Mouse (Mus musculus) urinary bladder, postnatal 14 days (tissue): ENCODE measurements around the gene Kin.

Source experiments
- DNase-seq: peaks from one replicate; pipeline ENCODE4 v3.0.0; 2021; ENCODE audit warnings: low spot score

Kin gene

DNA sequence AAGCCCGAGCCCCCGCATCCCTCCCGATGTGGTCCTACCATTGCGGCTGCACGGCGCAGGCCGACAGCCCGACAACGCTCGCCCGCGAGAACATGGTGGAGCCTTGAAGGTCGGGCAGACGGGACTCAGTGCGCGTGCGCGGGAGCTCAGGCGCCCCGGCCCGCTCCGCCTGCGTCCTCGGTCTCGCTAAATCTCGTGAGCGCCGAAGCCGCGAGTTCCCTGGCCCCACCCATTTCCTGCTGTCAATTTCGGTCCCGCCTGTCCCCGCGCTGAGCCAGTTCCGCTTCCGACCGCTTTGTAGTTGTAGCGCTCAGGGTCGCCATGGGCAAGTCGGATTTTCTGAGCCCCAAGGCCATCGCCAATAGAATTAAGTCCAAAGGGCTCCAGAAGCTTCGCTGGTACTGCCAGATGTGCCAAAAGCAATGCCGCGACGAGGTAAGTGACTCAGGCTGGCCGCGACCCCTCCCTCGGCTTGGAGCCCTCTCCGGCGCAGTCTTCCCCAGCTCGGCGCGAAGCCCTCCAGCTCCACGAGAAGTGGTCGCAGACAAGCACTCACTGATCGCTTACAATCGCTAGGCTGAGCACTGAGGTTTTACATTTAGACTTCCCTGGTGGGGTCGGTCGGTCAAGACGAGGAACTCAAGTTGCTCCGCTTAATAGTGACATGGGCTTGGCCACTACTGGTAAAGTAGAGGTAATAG is at the start of gene Kin, which contains the start of gene Atp5c1:
Kin (plus strand) TSS at position 284 of the 701 bp plus-strand sequence.
Atp5c1 (minus strand) TSS at position 201 of the 701 bp plus-strand sequence.
- peak; percentile 97 for DNase-seq

- DNase-seq: no peak
Observed at GRCm38 (mm10) chr2:10033684-10034083, 46.7 kb upstream of the Kin start.

- DNase-seq: no peak
Observed at GRCm38 (mm10) chr2:10034976-10035375, 45.4 kb upstream of the Kin start.

- DNase-seq: peak; percentile 22
Observed at GRCm38 (mm10) chr2:10047758-10048436, 32.5 kb upstream of the Kin start.

DNA sequence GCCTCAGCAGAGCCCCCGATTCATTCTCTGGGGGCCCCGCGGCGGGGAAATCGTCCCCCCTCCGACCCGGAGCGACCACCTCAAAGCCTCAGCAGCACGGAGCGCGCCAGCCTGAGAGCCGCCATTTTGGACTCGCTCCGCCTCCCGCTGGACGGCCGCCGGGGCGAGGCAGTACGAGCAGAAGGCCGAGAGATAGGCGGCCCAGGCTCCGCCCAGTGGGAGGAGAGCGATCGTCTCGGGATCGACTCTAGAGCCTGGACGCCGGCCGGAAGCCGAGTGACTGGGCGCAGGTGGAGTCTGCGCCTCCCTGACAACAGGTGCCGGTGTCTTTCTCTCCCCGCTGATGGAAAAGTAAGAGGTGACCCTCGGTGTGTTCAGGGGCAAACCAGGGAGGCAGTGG is 31.9 kb upstream of the Kin start, which contains the start of gene Taf3:
Taf3 (minus strand) TSS at position 136 of the 400 bp plus-strand sequence.
- peak; percentile 95 for DNase-seq

DNA sequence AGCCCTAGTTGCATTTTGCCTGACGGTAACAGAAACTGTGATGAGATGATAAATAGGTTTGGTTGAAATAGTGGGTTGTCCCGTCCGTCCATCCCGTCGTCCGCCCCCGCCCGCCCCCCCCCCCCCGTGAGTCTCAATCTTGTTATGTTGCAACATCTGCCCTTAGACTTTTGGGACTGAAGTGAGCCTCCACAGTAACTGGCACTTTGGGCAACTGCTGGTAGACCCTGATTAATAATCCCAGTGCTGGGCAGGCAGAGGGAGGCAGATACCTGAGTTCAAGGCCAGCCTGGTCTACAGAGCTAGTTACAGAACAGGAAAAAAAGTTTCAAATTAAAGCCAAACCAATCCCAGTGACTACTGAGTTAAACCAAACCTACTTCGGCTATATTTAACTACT is 30.9 kb upstream of the Kin start:
- no peak for DNase-seq

DNA sequence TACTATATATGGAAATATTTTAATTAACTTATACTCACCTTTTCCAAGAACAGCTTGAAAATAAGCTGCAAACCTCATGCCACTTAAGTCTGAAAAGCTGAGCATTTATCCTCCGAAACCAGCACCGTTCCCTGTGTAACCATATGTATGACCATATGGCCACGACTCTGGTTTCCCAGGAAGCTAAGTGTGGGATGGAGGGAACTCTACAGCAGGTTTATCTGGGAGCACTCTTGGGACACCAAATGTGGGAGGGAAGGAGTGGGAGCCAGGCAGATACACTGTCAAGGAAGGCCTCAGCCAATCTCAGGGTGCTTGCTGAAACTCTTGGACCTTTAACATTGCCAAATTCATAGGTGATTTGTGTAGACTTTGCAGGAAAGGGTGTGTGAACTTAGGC is 29.5 kb upstream of the Kin start:
- no peak for DNase-seq

DNA sequence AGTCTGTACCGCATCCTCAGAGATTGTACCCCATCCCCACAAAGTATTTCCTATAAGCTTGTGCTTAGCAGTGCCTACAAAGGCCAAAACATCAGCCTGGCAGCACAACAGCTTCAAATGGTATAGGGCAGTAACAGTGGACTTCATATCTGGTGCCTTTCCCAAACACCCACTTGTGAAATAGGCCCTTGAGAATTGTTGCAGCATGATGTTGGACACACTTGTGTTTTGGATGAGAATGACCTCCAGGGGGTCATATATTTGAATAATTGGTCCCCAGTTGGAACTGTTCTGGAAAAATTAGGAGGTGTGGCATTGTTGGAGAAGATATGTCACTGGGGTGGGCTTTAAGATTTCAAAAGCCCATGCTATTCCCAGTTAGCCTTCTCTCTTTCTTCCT is 28.4 kb upstream of the Kin start:
- DNase-seq: no peak

GRCm38 (mm10) chr2:10058836-10059235 is 21.6 kb upstream of the Kin start:
- DNase-seq: no peak

DNA sequence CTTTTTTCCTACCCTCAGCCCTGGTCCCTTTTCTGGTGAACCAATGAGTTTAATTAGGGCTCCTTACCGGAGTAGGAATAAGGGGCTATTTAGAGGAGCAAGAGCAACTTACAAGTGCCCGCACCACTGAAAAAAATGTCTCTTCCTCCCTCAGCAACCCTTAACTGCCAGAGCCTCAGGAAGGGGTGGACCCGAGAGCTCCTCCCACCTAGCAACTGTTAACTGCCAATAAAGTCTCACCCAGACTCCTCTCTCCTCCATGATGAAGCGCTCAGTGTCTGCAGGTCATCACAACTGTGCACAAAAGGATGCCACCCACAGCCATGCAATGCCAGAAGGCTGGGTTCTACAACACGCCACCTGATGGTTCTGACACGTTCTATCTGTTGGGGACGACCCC is 8.6 kb upstream of the Kin start:
- DNase-seq: no peak

GRCm38 (mm10) chr2:10074470-10074869 is 5.9 kb upstream of the Kin start:
- DNase-seq: no peak

- DNase-seq: no peak
Observed at GRCm38 (mm10) chr2:10076675-10077074, 3.7 kb upstream of the Kin start.

GRCm38 (mm10) chr2:10079745-10080309 is 566 bp upstream of the Kin start:
- DNase-seq: no peak

DNA sequence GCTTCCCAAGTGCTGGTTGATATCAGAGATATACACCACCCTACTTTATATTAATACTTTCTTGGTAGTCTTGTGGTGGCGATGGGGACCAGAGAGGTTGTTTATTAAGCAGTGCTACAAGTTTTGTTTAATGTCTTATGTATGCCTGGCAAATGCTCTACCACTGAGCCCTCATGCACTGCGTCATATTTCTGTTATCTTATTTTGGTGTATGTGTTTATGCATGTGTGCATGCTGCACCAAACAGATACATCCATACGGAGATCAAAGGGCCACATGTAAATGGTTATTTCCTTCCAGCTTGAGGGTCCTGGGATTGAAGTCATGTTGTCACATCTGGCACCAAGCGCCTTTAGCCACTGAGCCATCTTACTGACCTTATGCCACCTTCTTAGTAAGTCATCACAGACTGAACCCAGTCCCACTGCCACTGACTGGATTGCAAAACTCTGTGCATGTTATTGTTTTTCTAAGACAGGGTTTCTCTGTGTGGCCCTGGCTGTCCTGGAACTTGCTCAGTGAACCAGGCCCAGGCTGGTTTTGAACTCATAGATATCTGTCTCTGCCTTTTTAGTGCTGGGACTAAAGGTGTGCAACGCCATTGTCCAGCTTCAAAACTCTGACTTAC is 1.2 kb downstream of the Kin start:
- DNase-seq: no peak

DNA sequence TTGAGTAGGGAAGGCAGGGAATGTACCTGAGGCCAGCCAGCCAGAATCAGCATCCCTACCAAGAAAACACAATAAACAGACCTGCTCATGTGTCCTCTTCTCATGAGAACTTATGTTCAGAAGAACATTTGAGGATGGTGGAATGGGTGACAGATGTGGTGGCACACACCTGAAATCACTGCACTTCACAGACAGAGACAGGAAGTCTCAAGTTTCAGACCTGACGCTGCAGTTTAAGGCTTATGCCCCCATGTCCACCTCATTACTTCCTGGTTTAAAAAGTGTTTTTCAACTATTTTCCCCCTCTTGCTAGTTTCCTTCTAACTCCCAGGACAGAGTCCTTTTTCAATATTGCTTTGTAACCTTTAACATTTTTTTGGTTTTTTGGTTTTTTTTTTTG is 2.3 kb downstream of the Kin start:
- no peak for DNase-seq

DNA sequence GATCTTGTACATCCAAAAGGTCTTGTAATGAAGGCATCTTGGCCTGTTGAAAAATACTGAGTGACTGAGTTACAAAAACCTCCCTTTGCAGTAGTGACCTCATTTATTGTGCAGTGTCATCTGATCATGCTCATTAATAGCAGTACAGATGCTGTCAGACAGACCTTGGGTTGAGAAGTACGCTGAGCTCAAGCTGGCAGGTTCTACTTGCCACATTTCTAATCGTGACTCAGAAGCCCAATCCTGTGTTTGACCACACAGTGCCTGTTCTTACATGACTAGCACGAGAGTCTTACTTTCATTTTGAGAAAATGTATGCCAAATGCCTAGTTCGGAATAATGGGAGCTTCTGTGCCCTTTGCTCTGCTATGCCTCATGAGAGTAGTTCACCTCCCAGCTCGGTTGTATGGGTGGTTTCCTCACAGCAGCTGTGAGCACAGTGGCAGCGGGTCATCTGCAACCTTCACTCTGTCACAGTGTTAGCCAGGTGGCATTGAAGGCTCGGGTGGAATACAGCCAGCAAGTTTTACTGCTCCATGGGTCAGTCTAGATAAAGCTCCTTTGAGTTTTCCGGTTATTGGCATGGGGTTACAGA is 7.0 kb downstream of the Kin start:
- DNase-seq: no peak

- peak; percentile 18 for DNase-seq
Observed at GRCm38 (mm10) chr2:10094327-10095100, 14.1 kb downstream of the Kin start.

DNA sequence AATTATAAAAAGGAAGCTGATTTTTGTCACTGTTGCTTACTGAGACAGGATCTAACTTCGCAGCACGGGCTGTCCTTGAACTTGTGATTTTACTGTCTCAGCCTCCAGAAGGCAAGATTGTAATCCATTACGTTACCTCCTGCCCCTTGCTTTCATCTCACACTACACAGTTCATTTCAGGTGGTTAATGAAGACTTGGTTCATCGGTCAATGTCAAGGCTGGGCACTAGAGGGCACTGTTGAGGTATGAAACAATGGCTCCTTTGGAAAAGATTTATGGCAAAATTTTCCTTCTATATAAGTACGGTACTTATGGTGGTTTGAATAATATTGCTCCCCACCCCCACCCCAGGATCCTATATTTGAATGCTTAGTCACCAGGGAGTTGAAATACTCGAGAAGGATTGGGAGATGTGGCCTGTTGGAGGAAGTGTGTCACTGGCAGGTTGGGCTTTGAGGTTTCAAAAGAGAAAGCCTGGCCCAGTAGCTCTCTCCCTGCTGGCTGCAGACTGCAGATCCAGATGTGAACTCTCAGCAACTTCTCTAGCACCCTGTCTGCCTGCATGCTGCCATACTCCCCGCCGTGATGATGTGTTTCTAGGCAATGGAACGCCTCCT is 18.3 kb downstream of the Kin start:
- DNase-seq: peak; percentile 61

- no peak for DNase-seq
Observed at GRCm38 (mm10) chr2:10100471-10100870, 20.1 kb downstream of the Kin start.

DNA sequence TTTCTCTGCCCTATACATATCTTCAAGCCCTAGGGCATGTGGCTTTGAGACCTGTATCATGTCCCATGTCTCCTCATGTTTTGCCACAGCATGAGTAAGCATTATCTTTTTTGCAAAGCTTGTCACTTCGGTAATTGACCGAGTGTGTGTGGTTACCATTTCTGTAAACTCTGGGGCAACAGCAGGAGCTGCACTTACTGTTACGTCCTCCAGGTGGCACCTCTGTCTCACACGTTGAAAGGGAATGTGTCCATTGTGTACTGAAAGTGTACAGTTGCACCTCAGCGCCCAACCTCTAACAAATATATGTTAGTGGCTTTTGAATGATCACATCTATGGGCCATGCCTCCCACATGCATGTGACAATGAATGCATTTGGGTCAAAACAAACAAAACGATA is 20.8 kb downstream of the Kin start:
- DNase-seq: peak; percentile 53

DNA sequence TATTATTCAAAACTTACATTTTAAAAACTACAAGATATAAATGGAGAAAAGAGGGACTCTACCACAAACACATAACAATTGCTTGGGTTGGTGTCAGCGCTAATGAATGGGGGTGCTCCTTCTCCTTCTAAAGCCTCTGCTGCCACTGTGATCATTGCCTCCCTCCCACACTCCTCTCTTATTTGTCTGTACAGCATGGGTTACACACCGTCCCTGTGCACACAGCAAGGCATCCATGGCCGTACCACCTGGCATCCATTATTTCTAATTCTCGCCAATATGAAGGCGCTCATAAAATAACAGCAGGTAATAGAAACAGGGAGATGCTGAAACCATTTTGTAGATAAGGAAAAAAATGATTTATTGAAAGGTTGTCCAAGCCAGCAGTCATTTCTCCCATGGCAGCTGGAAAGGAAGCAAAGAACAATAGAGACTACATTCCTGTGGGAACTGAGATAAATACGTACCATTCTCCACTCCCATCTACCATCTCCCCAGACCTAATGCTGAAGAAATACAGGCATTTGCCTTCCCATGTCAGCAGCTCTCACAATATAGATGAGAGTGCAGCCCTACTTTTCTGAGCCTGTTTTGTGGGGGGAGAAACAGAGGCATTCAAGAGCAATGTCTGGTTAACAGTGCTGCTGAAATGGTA is 28.3 kb downstream of the Kin start:
- no peak for DNase-seq
